Mouse (Mus musculus): Measurements from ENCODE around the gene Gm10300. TPM values are rescaled to one million over a fixed set of nuclear protein-coding genes. Genes with fewer than 3 reads are reported as not detected.

The Gm10300 gene
- 0.09 TPM in 1 of 2 replicates, not detected in the other for polyA plus RNA-seq (2015; fragmentation: Nextera tagmentation; extraction: Ambion mirVana)

- no peaks in the 10 kb centered on the region for H3K36me3 ChIP-seq (ENCODE audit: control insufficient read depth, insufficient read depth, low read length)
- H3K9me3 ChIP-seq (ENCODE audit: control insufficient read depth, low read length), result no peaks in the 10 kb centered on the region
- no peaks in the 10 kb centered on the region; the same call in none of the 2 replicates for H3K27me3 ChIP-seq (replicated peaks; ENCODE audit: control insufficient read depth, insufficient read depth, low read length)
- H3K4me2 ChIP-seq (ENCODE audit: low read length), result peak within 1 kb of the TSS; percentile 100
- H3K4me3 ChIP-seq (ENCODE audit: low read length), result peak within 1 kb of the TSS; percentile 80
- peaks cover 12% of the 10 kb centered on the region for H3K4me1 ChIP-seq (ENCODE audit: control insufficient read depth, insufficient read depth, low read depth, low read length)
- no peak within 1 kb of the TSS for H3K27ac ChIP-seq (ENCODE audit: low read depth, low read length)
- H3K9ac ChIP-seq (ENCODE audit: low read depth, low read length), result peak within 1 kb of the TSS; percentile 75
- ATAC-seq, result peak; percentile 32; the same call in 1 of the 2 replicates
- under 1% methylated on average over 34 of the region's 42 CpGs for WGBS
These were observed at the start of gene Gm10300 for GRCm38 (mm10) chr4:132074077-132074932. Gm10300 (plus strand) TSS chr4:132074697.

- Histone ChIP-seq H3K27me3 (replicated peaks; ENCODE audit: control insufficient read depth, insufficient read depth, low read length) (no peaks in the 10 kb centered on the region), H3K4me1 (ENCODE audit: control insufficient read depth, insufficient read depth, low read depth, low read length) (peaks cover 4% of the 10 kb centered on the region), H3K36me3 (ENCODE audit: control insufficient read depth, insufficient read depth, low read length) (no peaks in the 10 kb centered on the region), H3K4me2 (ENCODE audit: low read length) (no peak overlapping the region), H3K9me3 (ENCODE audit: control insufficient read depth, low read length) (no peaks in the 10 kb centered on the region), H3K4me3 (ENCODE audit: low read length) (no peak overlapping the region), H3K27ac (ENCODE audit: low read depth, low read length) (no peak overlapping the region), H3K9ac (ENCODE audit: low read depth, low read length) (no peak overlapping the region)
- no peak for ATAC-seq
- WGBS, result 61% methylated on average over 2 of the region's 2 CpGs
These were observed 49.2 kb upstream of the Gm10300 start for GRCm38 (mm10) chr4:132025264-132025663.

GRCm38 (mm10) chr4:132025738-132026527 lies 48.6 kb upstream of the Gm10300 start:
- Histone ChIP-seq H3K36me3 (ENCODE audit: control insufficient read depth, insufficient read depth, low read length) (no peaks in the 10 kb centered on the region), H3K4me2 (ENCODE audit: low read length) (0 out of 2 replicates have a peak overlapping the region, but pooled peaks have one; percentile 5), H3K27ac (ENCODE audit: low read depth, low read length) (no peak overlapping the region), H3K4me1 (ENCODE audit: control insufficient read depth, insufficient read depth, low read depth, low read length) (peaks cover 4% of the 10 kb centered on the region), H3K9ac (ENCODE audit: low read depth, low read length) (no peak overlapping the region), H3K4me3 (ENCODE audit: low read length) (no peak overlapping the region), H3K27me3 (replicated peaks; ENCODE audit: control insufficient read depth, insufficient read depth, low read length) (no peaks in the 10 kb centered on the region), H3K9me3 (ENCODE audit: control insufficient read depth, low read length) (no peaks in the 10 kb centered on the region)
- ATAC-seq, result peak; percentile 14; the same call in 1 of the 2 replicates
- WGBS, result 25% methylated on average over 5 of the region's 5 CpGs

- no peak overlapping the region for H3K4me3 ChIP-seq (ENCODE audit: low read length)
- no peak overlapping the region for H3K9ac ChIP-seq (ENCODE audit: low read depth, low read length)
- H3K36me3 ChIP-seq (ENCODE audit: control insufficient read depth, insufficient read depth, low read length), result no peaks in the 10 kb centered on the region
- no peaks in the 10 kb centered on the region for H3K9me3 ChIP-seq (ENCODE audit: control insufficient read depth, low read length)
- WGBS, result 87% methylated on average over 6 of the region's 6 CpGs
- no peak for ATAC-seq
- H3K4me2 ChIP-seq (ENCODE audit: low read length), result no peak overlapping the region
- no peaks in the 10 kb centered on the region for H3K27me3 ChIP-seq (replicated peaks; ENCODE audit: control insufficient read depth, insufficient read depth, low read length)
- no peak overlapping the region for H3K27ac ChIP-seq (ENCODE audit: low read depth, low read length)
- H3K4me1 ChIP-seq (ENCODE audit: control insufficient read depth, insufficient read depth, low read depth, low read length), result peaks cover 4% of the 10 kb centered on the region
These were observed 47.3 kb upstream of the Gm10300 start for GRCm38 (mm10) chr4:132027167-132027566.

GRCm38 (mm10) chr4:132027806-132028205 lies 46.7 kb upstream of the Gm10300 start:
- Histone ChIP-seq H3K27ac (ENCODE audit: low read depth, low read length) (no peak overlapping the region), H3K36me3 (ENCODE audit: control insufficient read depth, insufficient read depth, low read length) (no peaks in the 10 kb centered on the region), H3K4me1 (ENCODE audit: control insufficient read depth, insufficient read depth, low read depth, low read length) (peaks cover 4% of the 10 kb centered on the region), H3K4me3 (ENCODE audit: low read length) (no peak overlapping the region), H3K9ac (ENCODE audit: low read depth, low read length) (no peak overlapping the region), H3K4me2 (ENCODE audit: low read length) (no peak overlapping the region), H3K27me3 (replicated peaks; ENCODE audit: control insufficient read depth, insufficient read depth, low read length) (no peaks in the 10 kb centered on the region), H3K9me3 (ENCODE audit: control insufficient read depth, low read length) (no peaks in the 10 kb centered on the region)
- WGBS, result 82% methylated on average over 1 of the region's 1 CpGs
- no peak for ATAC-seq

GRCm38 (mm10) chr4:132029851-132030741 lies 44.4 kb upstream of the Gm10300 start:
- Histone ChIP-seq H3K27ac (ENCODE audit: low read depth, low read length) (no peak overlapping the region), H3K4me3 (ENCODE audit: low read length) (no peak overlapping the region), H3K9me3 (ENCODE audit: control insufficient read depth, low read length) (no peaks in the 10 kb centered on the region), H3K4me2 (ENCODE audit: low read length) (no peak overlapping the region), H3K4me1 (ENCODE audit: control insufficient read depth, insufficient read depth, low read depth, low read length) (peaks cover 8% of the 10 kb centered on the region), H3K36me3 (ENCODE audit: control insufficient read depth, insufficient read depth, low read length) (no peaks in the 10 kb centered on the region), H3K27me3 (replicated peaks; ENCODE audit: control insufficient read depth, insufficient read depth, low read length) (no peaks in the 10 kb centered on the region), H3K9ac (ENCODE audit: low read depth, low read length) (no peak overlapping the region)
- ATAC-seq, result no peak
- WGBS, result 58% methylated on average over 10 of the region's 10 CpGs

- Histone ChIP-seq H3K9me3 (ENCODE audit: control insufficient read depth, low read length) (no peaks in the 10 kb centered on the region), H3K36me3 (ENCODE audit: control insufficient read depth, insufficient read depth, low read length) (no peaks in the 10 kb centered on the region), H3K27me3 (replicated peaks; ENCODE audit: control insufficient read depth, insufficient read depth, low read length) (no peaks in the 10 kb centered on the region), H3K4me1 (ENCODE audit: control insufficient read depth, insufficient read depth, low read depth, low read length) (peaks cover 8% of the 10 kb centered on the region), H3K27ac (ENCODE audit: low read depth, low read length) (no peak overlapping the region), H3K4me3 (ENCODE audit: low read length) (no peak overlapping the region), H3K4me2 (ENCODE audit: low read length) (no peak overlapping the region), H3K9ac (ENCODE audit: low read depth, low read length) (no peak overlapping the region)
- WGBS, result 81% methylated on average over 1 of the region's 1 CpGs
- ATAC-seq, result no peak
These were observed 41.3 kb upstream of the Gm10300 start for GRCm38 (mm10) chr4:132033183-132033582.

- Histone ChIP-seq H3K27ac (ENCODE audit: low read depth, low read length) (no peak overlapping the region), H3K36me3 (ENCODE audit: control insufficient read depth, insufficient read depth, low read length) (no peaks in the 10 kb centered on the region), H3K9ac (ENCODE audit: low read depth, low read length) (no peak overlapping the region), H3K4me2 (ENCODE audit: low read length) (no peak overlapping the region), H3K9me3 (ENCODE audit: control insufficient read depth, low read length) (no peaks in the 10 kb centered on the region), H3K27me3 (replicated peaks; ENCODE audit: control insufficient read depth, insufficient read depth, low read length) (no peaks in the 10 kb centered on the region), H3K4me1 (ENCODE audit: control insufficient read depth, insufficient read depth, low read depth, low read length) (peaks cover 8% of the 10 kb centered on the region), H3K4me3 (ENCODE audit: low read length) (no peak overlapping the region)
- WGBS, result 16% methylated on average over 2 of the region's 2 CpGs
- 0 out of 2 replicates have a peak, but pooled peaks have one; percentile 34 for ATAC-seq
These were observed 40.3 kb upstream of the Gm10300 start for GRCm38 (mm10) chr4:132034242-132034641.

Measured in hindbrain, embryonic 16.5 days (tissue).